ENCODE assay signal across 22 mouse cellular contexts in the genomic region with DNA sequence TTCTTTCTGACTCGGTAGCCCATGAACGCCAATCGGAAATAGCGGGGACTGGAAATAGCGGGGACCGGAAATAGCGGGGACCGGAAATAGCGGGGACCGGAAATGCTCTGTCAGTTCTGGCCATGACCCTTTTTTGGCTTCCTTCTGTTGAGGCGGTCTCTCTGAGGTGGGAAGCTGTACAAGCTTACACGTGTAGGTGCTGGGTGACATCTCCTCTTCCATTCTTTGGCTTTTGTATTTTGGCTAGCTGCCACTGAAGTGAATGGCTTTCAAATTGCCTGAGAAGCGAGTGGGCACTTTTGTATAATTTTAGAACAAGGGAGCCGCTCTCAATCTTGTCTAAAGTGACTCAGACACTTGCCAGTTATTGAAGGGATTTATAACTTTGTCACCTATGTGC.
A peak's percentile ranks its signal among the peaks of the same experiment; 100 is the strongest.
DNase-seq lines count a peak whose midpoint lies in the region; ATAC-seq lines count a peak whose summit lies in the region.
"Had no signal": no experiment of that assay in that cellular context is flagged by ENCODE, and none has a peak within 500 bp of the region (broad histone marks: within the 10 kb centered on the region; RNA-seq: fewer than 3 reads in every experiment).

No protein-coding gene starts in this region.

- no peak overlapping the region for H3K4me3 ChIP-seq in heart, embryonic 14.5 days (ENCODE audit: control insufficient read depth in 1 of 2, insufficient read depth in 1 of 2, low read depth in 1 of 2, low read length in 2 of 2)
- no peak overlapping the region for H3K4me3 ChIP-seq in heart, embryonic 10.5 days
- H3K4me3 ChIP-seq: embryonic facial prominence, embryonic 15.5 days; erythroblast, embryonic 14.5 days; forebrain, embryonic 10.5 days; hindbrain, embryonic 15.5 days had no signal

- H3K36me3 ChIP-seq in heart, embryonic 14.5 days (ENCODE audit: control insufficient read depth, insufficient read depth, low read length) = no peaks in the 10 kb centered on the region
- no peaks in the 10 kb centered on the region for H3K36me3 ChIP-seq in heart, embryonic 10.5 days
- H3K36me3 ChIP-seq: embryonic facial prominence, embryonic 15.5 days; forebrain, embryonic 10.5 days; G1E; hindbrain, embryonic 15.5 days had no signal

- H3K4me2 ChIP-seq in heart, embryonic 14.5 days (ENCODE audit: low read length) = peak overlapping the region; percentile 14; the same call in 1 of the 2 replicates
- H3K4me2 ChIP-seq: embryonic facial prominence, embryonic 15.5 days; hindbrain, embryonic 15.5 days had no signal

- no peak overlapping the region for H3K27ac ChIP-seq in heart, embryonic 14.5 days (replicated peaks in 1 of 2; ENCODE audit: control insufficient read depth in 1 of 2, insufficient read depth in 1 of 2, low read depth in 2 of 2, low read length in 2 of 2)
- H3K27ac ChIP-seq in heart, embryonic 10.5 days = no peak overlapping the region
- H3K27ac ChIP-seq: embryonic facial prominence, embryonic 15.5 days; forebrain, embryonic 10.5 days; hindbrain, embryonic 15.5 days had no signal

- 65% methylated on average over 14 of the region's 14 CpGs for WGBS in heart, embryonic 14.5 days
- WGBS in heart, embryonic 10.5 days = 86% methylated on average over 14 of the region's 14 CpGs

- no peak overlapping the region for H3K9ac ChIP-seq in heart, embryonic 14.5 days (ENCODE audit: low read length)
- H3K9ac ChIP-seq: embryonic facial prominence, embryonic 15.5 days; hindbrain, embryonic 15.5 days had no signal

- H3K4me1 ChIP-seq in heart, embryonic 14.5 days (ENCODE audit: control insufficient read depth in 2 of 2, insufficient read depth in 2 of 2, low read length in 2 of 2) = peaks cover 2 to 5% of the 10 kb centered on the region in 2 experiments; a peak in 3 of 4 replicates
- peaks cover 12% of the 10 kb centered on the region for H3K4me1 ChIP-seq in heart, embryonic 10.5 days
- H3K4me1 ChIP-seq: embryonic facial prominence, embryonic 15.5 days; hindbrain, embryonic 15.5 days had no signal

- ATAC-seq in frontal cortex, adult (ENCODE audit: low TSS enrichment) = peak; percentile 47
- no peak for ATAC-seq in heart, embryonic 14.5 days (ENCODE audit: insufficient number of reproducible peaks, insufficient read depth, low FRiP score, low read depth)
- ATAC-seq: CD4-positive, CD25-positive, alpha-beta regulatory T cell, adult 4 months; forebrain, embryonic 14.5 days; intestine, embryonic 16.5 days had no signal

- no peak for DNase-seq in frontal cortex, postnatal 10 days (ENCODE audit: low spot score in 2 of 2)
- DNase-seq in heart, embryonic 10.5 days (ENCODE audit: low spot score) = no peak
- DNase-seq in right cerebral cortex, adult 18-20 months = peak; percentile 15
- DNase-seq in right cerebral cortex, postnatal 14 days = no peak
- DNase-seq in heart, postnatal 4 days = peak; percentile 22
- DNase-seq in embryo, embryonic 9.5 days (ENCODE audit: extremely low spot score) = no peak
- DNase-seq: adrenal gland, postnatal 10 days; B cell, adult 2 months; cerebellum, adult 18-20 months; cerebellum, postnatal 10 days; gastrocnemius, postnatal 10 days; kidney, adult 2 months had no signal

- no peaks in the 10 kb centered on the region for H3K27me3 ChIP-seq in heart, embryonic 14.5 days (ENCODE audit: control insufficient read depth, insufficient read depth, low read length)
- no peaks in the 10 kb centered on the region for H3K27me3 ChIP-seq in heart, embryonic 10.5 days (ENCODE audit: insufficient read depth, poor library complexity, severe bottlenecking)
- H3K27me3 ChIP-seq: embryonic facial prominence, embryonic 15.5 days; hindbrain, embryonic 15.5 days had no signal

- no peaks in the 10 kb centered on the region for H3K9me3 ChIP-seq in heart, embryonic 14.5 days (ENCODE audit: control insufficient read depth, low read length)
- H3K9me3 ChIP-seq in heart, embryonic 10.5 days = no peaks in the 10 kb centered on the region
- H3K9me3 ChIP-seq: embryonic facial prominence, embryonic 15.5 days; forebrain, embryonic 10.5 days; hindbrain, embryonic 15.5 days had no signal

Comparison
In these comparisons a context has a peak if more than half of its experiments do, and no peak if none do; other contexts are left out.
1. DNase-seq: peak in right cerebral cortex, adult 18-20 months (single experiment) and heart, postnatal 4 days (single experiment); none in frontal cortex, postnatal 10 days (0 of 2), heart, embryonic 10.5 days (single experiment), right cerebral cortex, postnatal 14 days (single experiment) and embryo, embryonic 9.5 days (single experiment).